Mouse (Mus musculus) hindbrain, postnatal 0 days (tissue): Measurements from ENCODE around the gene Mrpl51. TPM values are rescaled to one million over a fixed set of nuclear protein-coding genes. Genes with fewer than 3 reads are reported as not detected.

Experiments
- ATAC-seq: fragments of 200-750 bp; cut with Nextera tagmentation; 2 replicates; pipeline ENCODE4 v1.8.0; 2017; ENCODE audit warnings: mild to moderate bottlenecking, moderate TSS enrichment, moderate library complexity
- DNase-seq: peaks from one replicate; pipeline ENCODE4 v3.0.0-alpha.2; 2015; ENCODE audit warnings: low spot score
- H3K27ac ChIP-seq: fragments of 300-500 bp; sonication (generic); 2 replicates; pipeline ENCODE4 v1.5.1; 2014; ENCODE audit warnings: mild to moderate bottlenecking
- H3K27me3 ChIP-seq: fragments of 300-500 bp; sonication (generic); 2 replicates; pipeline ENCODE4 v1.6.1; 2014; ENCODE audit warnings: low read length, mixed read lengths; ENCODE audit not compliant: insufficient read depth
- H3K36me3 ChIP-seq: fragments of 300-500 bp; sonication (generic); 2 replicates; pipeline ENCODE4 v1.6.1; 2014; ENCODE audit warnings: low read length, mixed read lengths; ENCODE audit not compliant: insufficient read depth
- H3K4me1 ChIP-seq: fragments of 300-500 bp; sonication (generic); 2 replicates; pipeline ENCODE4 v1.6.1; 2014; ENCODE audit warnings: antibody characterized with exemption, low read length, mixed read lengths; ENCODE audit not compliant: insufficient read depth
- H3K4me2 ChIP-seq: fragments of 300-500 bp; sonication (generic); 2 replicates; pipeline ENCODE4 v1.6.1; 2014; ENCODE audit warnings: low read depth, mild to moderate bottlenecking, low read length, moderate library complexity, mixed read lengths
- H3K4me3 ChIP-seq: fragments of 300-500 bp; sonication (generic); 2 replicates; pipeline ENCODE4 v1.5.1; 2014; ENCODE audit warnings: low read length
- H3K9ac ChIP-seq: fragments of 300-500 bp; sonication (generic); replicated peaks from 2 replicates; pipeline ENCODE4 v1.6.1; 2014; ENCODE audit warnings: mild to moderate bottlenecking, low read length, moderate library complexity, mixed read lengths
- H3K9me3 ChIP-seq: fragments of 300-500 bp; sonication (generic); 2 replicates; pipeline ENCODE4 v1.6.1; 2016; ENCODE audit warnings: low read length, mixed read lengths
- CTCF ChIP-seq: IDR thresholded peaks from 2 replicates; pipeline ENCODE4 v1.5.1; 2016; ENCODE audit warnings: antibody characterized with exemption, control low read depth, low read depth
- WGBS: fragments of 180-500 bp; shearing (Covaris S2); extraction: QIAGEN DNeasy Blood & Tissue Kit; methylation state at CpG from one replicate; pipeline ENCODE4 v1.1.7; 2014; 5-methylcytosine and 5-hydroxymethylcytosine counted together
- polyA plus RNA-seq: library from polyadenylated mRNA; unstranded; fragments of >200 nt; fragmentation: Nextera tagmentation; extraction: Ambion mirVana; gene quantifications from 2 replicates; pipeline ENCODE4 v1.2.1, GENCODE M21; 2015
- total RNA-seq: library from RNA; depleted of rRNA; stranded (reverse); fragments of >200 nt; gene quantifications from 2 replicates; pipeline ENCODE4 v1.2.3, GENCODE M21; 2014

Gene Mrpl51
- total and polyA plus RNA-seq, 2 experiments from 2014 or later: 40.3 to 163 TPM

DNA sequence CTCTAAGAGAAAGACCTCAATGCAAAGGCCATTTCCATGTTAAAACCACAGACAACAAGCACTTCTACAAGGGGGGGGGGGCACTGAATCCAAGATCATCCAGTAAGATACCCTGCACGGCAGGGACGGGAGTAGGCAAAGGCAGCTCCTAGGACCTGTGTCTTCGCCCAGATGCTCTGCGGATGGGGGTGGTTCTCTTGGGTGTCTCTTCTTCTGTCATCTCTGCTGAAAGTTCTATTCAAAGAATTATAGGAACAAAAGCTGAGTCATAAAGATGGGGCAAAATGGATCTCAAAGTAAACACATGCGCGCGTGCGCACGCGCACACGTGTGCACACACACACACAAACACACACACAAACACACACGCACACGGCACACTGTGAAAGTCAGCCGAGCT is 23.5 kb upstream of the Mrpl51 start:
- Histone ChIP-seq H3K4me2 (no peak overlapping the region), H3K4me3 (no peak overlapping the region), H3K27ac (peak overlapping the region; percentile 90; the same call in 1 of the 2 replicates), H3K4me1 (peaks cover 23% of the 10 kb centered on the region; the same call in 1 of the 2 replicates), H3K27me3 (no peaks in the 10 kb centered on the region), H3K36me3 (peaks cover 47% of the 10 kb centered on the region), H3K9me3 (no peaks in the 10 kb centered on the region), H3K9ac (no peak overlapping the region)
- WGBS: 90% methylated on average over 14 of the region's 14 CpGs
- DNase-seq: no peak
- TF ChIP-seq CTCF: no peak
- no peak for ATAC-seq

DNA sequence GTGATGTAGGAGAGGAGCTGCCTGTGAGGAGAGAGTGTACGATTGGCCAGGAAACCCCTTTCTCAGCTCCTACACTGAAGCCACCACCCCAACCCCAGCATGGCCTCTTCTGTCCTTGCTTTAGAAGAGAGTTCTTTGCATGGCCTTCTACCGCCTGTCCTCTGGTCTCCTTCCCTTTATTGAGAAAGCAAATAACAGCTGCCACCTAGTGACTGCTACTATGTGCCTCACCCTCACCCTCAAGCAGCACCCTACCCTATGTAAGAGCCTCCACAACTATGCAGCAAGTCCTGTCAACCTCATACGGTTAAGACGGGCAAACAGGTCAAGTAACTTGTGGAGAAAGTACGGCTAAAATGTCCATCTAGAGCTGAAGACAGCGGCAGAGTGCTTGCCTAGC is 21.4 kb upstream of the Mrpl51 start:
- Histone ChIP-seq H3K4me2 (no peak overlapping the region), H3K9ac (no peak overlapping the region), H3K36me3 (peaks cover 65% of the 10 kb centered on the region), H3K9me3 (no peaks in the 10 kb centered on the region), H3K4me1 (peaks cover 16% of the 10 kb centered on the region; the same call in 1 of the 2 replicates), H3K27me3 (no peaks in the 10 kb centered on the region), H3K27ac (no peak overlapping the region), H3K4me3 (no peak overlapping the region)
- ATAC-seq (no peak), DNase-seq (no peak)
- peak; percentile 16; the same call in 1 of the 2 replicates for TF ChIP-seq CTCF
- WGBS: 82% methylated on average over 6 of the region's 6 CpGs

DNA sequence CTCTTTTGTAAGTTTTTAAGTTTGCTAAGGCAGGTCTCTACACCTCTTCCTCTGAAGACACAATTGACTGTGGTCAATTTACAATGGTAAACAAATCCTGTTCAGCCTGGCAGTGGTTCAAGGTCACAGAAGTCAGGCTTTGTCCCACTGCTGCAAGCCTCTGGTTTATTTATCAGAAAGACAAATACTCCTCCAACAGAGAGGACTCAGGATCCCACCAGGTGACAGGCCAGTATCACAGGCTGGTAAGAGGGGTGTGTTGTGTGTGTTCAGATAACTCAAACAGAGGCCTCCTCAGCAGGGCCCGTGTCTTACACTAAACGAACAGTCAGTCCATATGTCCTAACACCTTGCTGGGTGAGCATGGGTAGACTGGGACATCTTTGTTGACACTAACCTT is 19.1 kb upstream of the Mrpl51 start:
- Histone ChIP-seq H3K4me2 (no peak overlapping the region), H3K27me3 (no peaks in the 10 kb centered on the region), H3K9ac (no peak overlapping the region), H3K4me1 (0 out of 2 replicates have a peak, but pooled peaks cover 2% of the 10 kb centered on the region), H3K36me3 (peaks cover 85% of the 10 kb centered on the region), H3K27ac (no peak overlapping the region), H3K4me3 (no peak overlapping the region), H3K9me3 (no peaks in the 10 kb centered on the region)
- no peak for DNase-seq
- ATAC-seq: no peak
- 74% methylated on average over 2 of the region's 2 CpGs for WGBS
- no peak for TF ChIP-seq CTCF

GRCm38 (mm10) chr6:125173256-125173655 is 18.3 kb upstream of the Mrpl51 start:
- Histone ChIP-seq H3K4me1 (no peaks in the 10 kb centered on the region), H3K9ac (no peak overlapping the region), H3K27me3 (no peaks in the 10 kb centered on the region), H3K9me3 (no peaks in the 10 kb centered on the region), H3K4me2 (no peak overlapping the region), H3K4me3 (no peak overlapping the region), H3K36me3 (peaks cover 88% of the 10 kb centered on the region), H3K27ac (no peak overlapping the region)
- WGBS: 90% methylated on average over 7 of the region's 7 CpGs
- TF ChIP-seq CTCF: no peak
- no peak for ATAC-seq
- no peak for DNase-seq

- no peak for DNase-seq
- Histone ChIP-seq H3K4me1 (no peaks in the 10 kb centered on the region), H3K27me3 (no peaks in the 10 kb centered on the region), H3K4me3 (no peak overlapping the region), H3K27ac (no peak overlapping the region), H3K9me3 (no peaks in the 10 kb centered on the region), H3K36me3 (peaks cover 83% of the 10 kb centered on the region), H3K4me2 (no peak overlapping the region), H3K9ac (no peak overlapping the region)
- ATAC-seq: no peak
- no peak for TF ChIP-seq CTCF
- 96% methylated on average over 5 of the region's 5 CpGs for WGBS
Measured at GRCm38 (mm10) chr6:125175469-125175868, 16.1 kb upstream of the Mrpl51 start.

- H3K4me2 ChIP-seq: no peak overlapping the region
- ATAC-seq (no peak), DNase-seq (no peak)
- no peak overlapping the region for H3K9ac ChIP-seq
- no peak for TF ChIP-seq CTCF
- WGBS: 87% methylated on average over 7 of the region's 7 CpGs
- peaks cover 72% of the 10 kb centered on the region for H3K36me3 ChIP-seq
- no peaks in the 10 kb centered on the region for H3K27me3 ChIP-seq
- H3K9me3 ChIP-seq: no peaks in the 10 kb centered on the region
- H3K27ac ChIP-seq: no peak overlapping the region
- H3K4me3 ChIP-seq: no peak overlapping the region
- H3K4me1 ChIP-seq: no peaks in the 10 kb centered on the region
Measured at GRCm38 (mm10) chr6:125179601-125180000, 12.0 kb upstream of the Mrpl51 start.

GRCm38 (mm10) chr6:125182133-125182532 is 9.5 kb upstream of the Mrpl51 start:
- no peak for ATAC-seq
- no peaks in the 10 kb centered on the region for H3K4me1 ChIP-seq

More at GRCm38 (mm10) chr6:125182133-125182532, 9.5 kb upstream of the Mrpl51 start:
- no peak overlapping the region for H3K9ac ChIP-seq
- no peak overlapping the region for H3K4me3 ChIP-seq
- no peak overlapping the region for H3K27ac ChIP-seq
- WGBS: 59% methylated on average over 5 of the region's 5 CpGs
- no peak overlapping the region for H3K4me2 ChIP-seq
- no peaks in the 10 kb centered on the region for H3K9me3 ChIP-seq
- H3K36me3 ChIP-seq: peaks cover 71% of the 10 kb centered on the region
- no peak for DNase-seq
- H3K27me3 ChIP-seq: no peaks in the 10 kb centered on the region
- no peak for TF ChIP-seq CTCF
